Mouse (Mus musculus): Measurements from ENCODE around the gene Mrpl17. TPM values are rescaled to one million over a fixed set of nuclear protein-coding genes. Genes with fewer than 3 reads are reported as not detected.

Gene Mrpl17
- polyA plus RNA-seq, 1 experiment from 2014 or later = 186 TPM

GRCm38 (mm10) chr7:105795759-105796366 lies 15.0 kb downstream of the Mrpl17 start:
- 7% methylated on average over 7 of the region's 7 CpGs for WGBS
- DNase-seq = peak; percentile 34

GRCm38 (mm10) chr7:105793701-105794100 lies 17.2 kb downstream of the Mrpl17 start:
- Histone ChIP-seq H3K9me3 (ENCODE audit: control insufficient read depth, low read length) (no peaks in the 10 kb centered on the region), H3K4me2 (ENCODE audit: low read length) (no peak overlapping the region), H3K9ac (replicated peaks; ENCODE audit: low read length) (no peak overlapping the region), H3K27me3 (ENCODE audit: control insufficient read depth, insufficient read depth, low read length) (no peaks in the 10 kb centered on the region), H3K4me3 (replicated peaks; ENCODE audit: low read depth, low read length) (no peak overlapping the region), H3K27ac (replicated peaks; ENCODE audit: low read depth, low read length) (no peak overlapping the region), H3K4me1 (ENCODE audit: control insufficient read depth, insufficient read depth, low read length) (peaks cover 5% of the 10 kb centered on the region; the same call in 1 of the 2 replicates), H3K36me3 (ENCODE audit: control insufficient read depth, insufficient read depth, low read length) (no peaks in the 10 kb centered on the region)
- ATAC-seq (ENCODE audit: low FRiP score, low TSS enrichment) = no peak
- 69% methylated on average over 7 of the region's 7 CpGs for WGBS
- DNase-seq = no peak

More at GRCm38 (mm10) chr7:105795759-105796366, 15.0 kb downstream of the Mrpl17 start:
- Histone ChIP-seq H3K4me3 (replicated peaks; ENCODE audit: low read depth, low read length) (no peak overlapping the region), H3K4me2 (ENCODE audit: low read length) (no peak overlapping the region), H3K27me3 (ENCODE audit: control insufficient read depth, insufficient read depth, low read length) (no peaks in the 10 kb centered on the region), H3K9ac (replicated peaks; ENCODE audit: low read length) (no peak overlapping the region), H3K36me3 (ENCODE audit: control insufficient read depth, insufficient read depth, low read length) (no peaks in the 10 kb centered on the region), H3K9me3 (ENCODE audit: control insufficient read depth, low read length) (no peaks in the 10 kb centered on the region), H3K4me1 (ENCODE audit: control insufficient read depth, insufficient read depth, low read length) (no peaks in the 10 kb centered on the region), H3K27ac (replicated peaks; ENCODE audit: low read depth, low read length) (no peak overlapping the region)
- ATAC-seq (ENCODE audit: low FRiP score, low TSS enrichment) = no peak

GRCm38 (mm10) chr7:105791147-105791546 lies 19.8 kb downstream of the Mrpl17 start:
- 90% methylated on average over 1 of the region's 1 CpGs for WGBS
- ATAC-seq (ENCODE audit: low FRiP score, low TSS enrichment) = no peak
- H3K9ac ChIP-seq (replicated peaks; ENCODE audit: low read length) = no peak overlapping the region
- H3K4me3 ChIP-seq (replicated peaks; ENCODE audit: low read depth, low read length) = no peak overlapping the region
- H3K27me3 ChIP-seq (ENCODE audit: control insufficient read depth, insufficient read depth, low read length) = no peaks in the 10 kb centered on the region
- no peak overlapping the region for H3K27ac ChIP-seq (replicated peaks; ENCODE audit: low read depth, low read length)
- no peak overlapping the region for H3K4me2 ChIP-seq (ENCODE audit: low read length)
- no peak for DNase-seq
- H3K9me3 ChIP-seq (ENCODE audit: control insufficient read depth, low read length) = no peaks in the 10 kb centered on the region
- H3K36me3 ChIP-seq (ENCODE audit: control insufficient read depth, insufficient read depth, low read length) = 0 out of 2 replicates have a peak, but pooled peaks cover under 1% of the 10 kb centered on the region
- H3K4me1 ChIP-seq (ENCODE audit: control insufficient read depth, insufficient read depth, low read length) = peaks cover 10% of the 10 kb centered on the region

GRCm38 (mm10) chr7:105787285-105788140 lies 23.4 kb downstream of the Mrpl17 start, which contains the start of gene Dchs1:
Dchs1 (minus strand) TSS chr7:105787654.
- Histone ChIP-seq H3K4me2 (ENCODE audit: low read length) (peak within 1 kb of the TSS; percentile 85), H3K27me3 (ENCODE audit: control insufficient read depth, insufficient read depth, low read length) (no peaks in the 10 kb centered on the region), H3K4me3 (replicated peaks; ENCODE audit: low read depth, low read length) (peak within 1 kb of the TSS; percentile 100), H3K4me1 (ENCODE audit: control insufficient read depth, insufficient read depth, low read length) (peaks cover 42% of the 10 kb centered on the region), H3K9ac (replicated peaks; ENCODE audit: low read length) (peak within 1 kb of the TSS; percentile 100), H3K36me3 (ENCODE audit: control insufficient read depth, insufficient read depth, low read length) (peaks cover 33% of the 10 kb centered on the region), H3K9me3 (ENCODE audit: control insufficient read depth, low read length) (no peaks in the 10 kb centered on the region), H3K27ac (replicated peaks; ENCODE audit: low read depth, low read length) (peak within 1 kb of the TSS; percentile 99)
- WGBS = under 1% methylated on average over 85 of the region's 97 CpGs
- DNase-seq = peak; percentile 85
- ATAC-seq (ENCODE audit: low FRiP score, low TSS enrichment) = peak; percentile 83

GRCm38 (mm10) chr7:105786506-105787284 lies 24.2 kb downstream of the Mrpl17 start:
- DNase-seq (peak; percentile 76), ATAC-seq (ENCODE audit: low FRiP score, low TSS enrichment) (peak; percentile 78)
- H3K4me1 ChIP-seq (ENCODE audit: control insufficient read depth, insufficient read depth, low read length) = peaks cover 42% of the 10 kb centered on the region
- peak overlapping the region; percentile 85 for H3K4me2 ChIP-seq (ENCODE audit: low read length)
- H3K36me3 ChIP-seq (ENCODE audit: control insufficient read depth, insufficient read depth, low read length) = peaks cover 42% of the 10 kb centered on the region
- 3% methylated on average over 20 of the region's 20 CpGs for WGBS
- peak overlapping the region; percentile 100 for H3K9ac ChIP-seq (replicated peaks; ENCODE audit: low read length)
- no peaks in the 10 kb centered on the region for H3K9me3 ChIP-seq (ENCODE audit: control insufficient read depth, low read length)
- H3K4me3 ChIP-seq (replicated peaks; ENCODE audit: low read depth, low read length) = peak overlapping the region; percentile 100
- no peaks in the 10 kb centered on the region for H3K27me3 ChIP-seq (ENCODE audit: control insufficient read depth, insufficient read depth, low read length)
- peak overlapping the region; percentile 99 for H3K27ac ChIP-seq (replicated peaks; ENCODE audit: low read depth, low read length)

GRCm38 (mm10) chr7:105784556-105784955 lies 26.3 kb downstream of the Mrpl17 start:
- H3K27ac ChIP-seq (replicated peaks; ENCODE audit: low read depth, low read length) = 0 out of 2 replicates have a peak overlapping the region, but pooled peaks have one; percentile 5
- DNase-seq = no peak
- H3K4me2 ChIP-seq (ENCODE audit: low read length) = peak overlapping the region; percentile 85
- peaks cover 42% of the 10 kb centered on the region for H3K4me1 ChIP-seq (ENCODE audit: control insufficient read depth, insufficient read depth, low read length)
- H3K27me3 ChIP-seq (ENCODE audit: control insufficient read depth, insufficient read depth, low read length) = no peaks in the 10 kb centered on the region
- peaks cover 63% of the 10 kb centered on the region for H3K36me3 ChIP-seq (ENCODE audit: control insufficient read depth, insufficient read depth, low read length)
- no peak for ATAC-seq (ENCODE audit: low FRiP score, low TSS enrichment)
- WGBS = 14% methylated on average over 4 of the region's 4 CpGs
- no peaks in the 10 kb centered on the region for H3K9me3 ChIP-seq (ENCODE audit: control insufficient read depth, low read length)
- peak overlapping the region; percentile 7; the same call in 1 of the 2 replicates for H3K4me3 ChIP-seq (replicated peaks; ENCODE audit: low read depth, low read length)
- H3K9ac ChIP-seq (replicated peaks; ENCODE audit: low read length) = peak overlapping the region; percentile 100; the same call in 1 of the 2 replicates

GRCm38 (mm10) chr7:105783861-105784260 lies 27.0 kb downstream of the Mrpl17 start:
- DNase-seq (no peak), ATAC-seq (ENCODE audit: low FRiP score, low TSS enrichment) (no peak)
- Histone ChIP-seq H3K27ac (replicated peaks; ENCODE audit: low read depth, low read length) (no peak overlapping the region), H3K4me2 (ENCODE audit: low read length) (peak overlapping the region; percentile 85), H3K9me3 (ENCODE audit: control insufficient read depth, low read length) (no peaks in the 10 kb centered on the region), H3K27me3 (ENCODE audit: control insufficient read depth, insufficient read depth, low read length) (no peaks in the 10 kb centered on the region), H3K36me3 (ENCODE audit: control insufficient read depth, insufficient read depth, low read length) (peaks cover 69% of the 10 kb centered on the region), H3K4me3 (replicated peaks; ENCODE audit: low read depth, low read length) (no peak overlapping the region), H3K4me1 (ENCODE audit: control insufficient read depth, insufficient read depth, low read length) (peaks cover 45% of the 10 kb centered on the region), H3K9ac (replicated peaks; ENCODE audit: low read length) (no peak overlapping the region)
- 53% methylated on average over 4 of the region's 4 CpGs for WGBS

- ATAC-seq (ENCODE audit: low FRiP score, low TSS enrichment) (peak; percentile 59), DNase-seq (peak; percentile 32)
- no peaks in the 10 kb centered on the region for H3K9me3 ChIP-seq (ENCODE audit: control insufficient read depth, low read length)
- no peak overlapping the region for H3K4me3 ChIP-seq (replicated peaks; ENCODE audit: low read depth, low read length)
- H3K27me3 ChIP-seq (ENCODE audit: control insufficient read depth, insufficient read depth, low read length) = no peaks in the 10 kb centered on the region
- H3K4me2 ChIP-seq (ENCODE audit: low read length) = peak overlapping the region; percentile 33
- H3K9ac ChIP-seq (replicated peaks; ENCODE audit: low read length) = no peak overlapping the region
- H3K36me3 ChIP-seq (ENCODE audit: control insufficient read depth, insufficient read depth, low read length) = peaks cover 77% of the 10 kb centered on the region
- peak overlapping the region; percentile 60 for H3K27ac ChIP-seq (replicated peaks; ENCODE audit: low read depth, low read length)
- WGBS = 49% methylated on average over 4 of the region's 4 CpGs
- H3K4me1 ChIP-seq (ENCODE audit: control insufficient read depth, insufficient read depth, low read length) = peaks cover 33% of the 10 kb centered on the region
Measured at GRCm38 (mm10) chr7:105778553-105779265, 32.2 kb downstream of the Mrpl17 start.
